Mouse (Mus musculus): ENCODE results near the gene Tagln.

- TF ChIP-seq POLR2A (IDR thresholded peaks at IDR 0.05; ENCODE audit: borderline replicate concordance, extremely low read depth, low read depth, low read length) (no peak), CTCF (IDR thresholded peaks at IDR 0.05; ENCODE audit: insufficient read depth, low read length) (no peak)
Observed at GRCm38 (mm10) chr9:45942464-45942863, 6.6 kb upstream of the Tagln start.
